Mouse (Mus musculus) thymus, postnatal 4 days (tissue): Measurements from ENCODE around the gene Ifnl3.
A peak's percentile ranks its signal among the peaks of the same experiment; 100 is the strongest.
"Not testable (repeated sequence)": the region's sequence is repeated elsewhere in the genome, so short reads cannot be mapped to it uniquely, and the experiment has no call there.

ENCODE experiments used
- DNase-seq: peaks from one replicate; pipeline ENCODE4 v3.0.0; 2021

The Ifnl3 gene

DNA sequence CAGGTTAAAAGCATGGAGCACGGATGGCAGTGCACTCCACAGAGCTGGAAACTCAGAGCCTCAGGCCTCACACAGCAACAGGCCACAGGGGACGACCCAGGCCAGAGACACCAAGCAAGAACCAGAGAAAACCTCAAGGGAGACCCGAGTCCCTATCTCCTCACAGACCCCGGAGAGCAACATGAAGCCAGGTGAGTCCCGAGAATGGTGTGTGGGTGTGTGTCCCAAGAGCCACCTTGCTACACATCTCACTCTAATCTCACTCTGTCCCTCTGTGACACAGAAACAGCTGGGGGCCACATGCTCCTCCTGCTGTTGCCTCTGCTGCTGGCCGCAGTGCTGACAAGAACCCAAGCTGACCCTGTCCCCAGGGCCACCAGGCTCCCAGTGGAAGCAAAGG is at the start of gene Ifnl3:
Ifnl3 (plus strand) TSS at position 301 of the 400 bp plus-strand sequence.
- DNase-seq = not testable (repeated sequence)

DNA sequence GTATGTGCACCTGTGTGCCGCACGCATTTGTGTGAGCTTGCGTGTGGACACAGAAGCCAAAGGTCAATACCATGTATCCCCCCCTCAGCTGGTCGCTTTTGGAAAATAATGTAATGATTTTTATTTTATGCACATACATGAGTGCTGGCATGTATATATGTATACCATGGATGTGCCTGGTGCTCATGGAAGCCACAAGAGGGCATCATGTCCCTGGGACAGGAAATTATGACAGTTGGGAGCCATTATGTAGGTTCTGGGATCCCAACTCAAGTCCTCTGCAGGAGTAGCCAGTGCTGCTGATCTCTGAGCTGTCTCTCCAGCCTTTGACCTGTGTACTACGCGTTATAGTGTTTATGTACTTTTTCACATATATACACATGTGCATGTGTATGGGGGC is 46.4 kb upstream of the Ifnl3 start:
- DNase-seq = no peak

DNA sequence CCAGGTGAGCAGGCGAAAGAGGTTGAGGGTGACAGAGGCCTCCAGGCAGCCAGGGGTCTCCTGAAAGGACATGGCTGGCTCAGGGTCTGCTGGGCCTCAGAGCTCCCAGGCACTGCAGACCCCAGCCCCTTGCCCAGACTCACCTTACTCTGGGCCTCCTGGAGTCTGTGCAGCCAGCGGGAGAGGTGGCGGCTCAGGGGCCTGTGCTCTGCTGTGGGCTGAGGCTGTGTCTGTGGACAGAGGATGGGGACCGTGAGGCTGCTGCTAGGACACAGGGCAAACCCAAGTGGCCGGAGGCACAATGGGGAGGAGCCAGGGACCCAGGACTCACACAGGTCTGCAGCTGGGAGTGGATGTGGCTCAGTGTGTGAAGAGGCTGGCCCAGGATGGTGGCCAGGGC is 45.3 kb upstream of the Ifnl3 start:
- no peak for DNase-seq

DNA sequence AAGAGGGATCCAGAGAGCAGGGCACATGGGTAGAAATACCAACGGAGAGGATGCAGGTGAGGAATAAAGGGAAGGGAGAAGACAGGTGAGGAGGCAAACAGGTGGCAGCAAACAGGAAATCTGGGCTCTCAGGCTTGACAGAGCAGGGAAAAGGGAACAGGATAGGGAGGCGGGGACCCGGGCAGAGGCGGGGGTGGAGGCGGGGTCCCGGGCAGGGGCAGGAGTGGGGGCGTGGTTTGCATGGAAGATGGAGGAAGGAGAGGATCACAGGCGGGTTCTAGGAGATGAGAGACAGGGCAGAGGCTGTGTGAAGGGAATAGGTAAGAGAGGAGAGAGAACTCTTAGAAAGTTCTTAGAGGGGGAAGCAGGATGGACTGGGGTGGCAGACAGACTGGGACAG is 43.8 kb upstream of the Ifnl3 start:
- DNase-seq = no peak

- no peak for DNase-seq
Observed at GRCm38 (mm10) chr7:28482854-28483253, 39.8 kb upstream of the Ifnl3 start.

- DNase-seq = no peak
Observed at GRCm38 (mm10) chr7:28484192-28484591, 38.4 kb upstream of the Ifnl3 start.

DNA sequence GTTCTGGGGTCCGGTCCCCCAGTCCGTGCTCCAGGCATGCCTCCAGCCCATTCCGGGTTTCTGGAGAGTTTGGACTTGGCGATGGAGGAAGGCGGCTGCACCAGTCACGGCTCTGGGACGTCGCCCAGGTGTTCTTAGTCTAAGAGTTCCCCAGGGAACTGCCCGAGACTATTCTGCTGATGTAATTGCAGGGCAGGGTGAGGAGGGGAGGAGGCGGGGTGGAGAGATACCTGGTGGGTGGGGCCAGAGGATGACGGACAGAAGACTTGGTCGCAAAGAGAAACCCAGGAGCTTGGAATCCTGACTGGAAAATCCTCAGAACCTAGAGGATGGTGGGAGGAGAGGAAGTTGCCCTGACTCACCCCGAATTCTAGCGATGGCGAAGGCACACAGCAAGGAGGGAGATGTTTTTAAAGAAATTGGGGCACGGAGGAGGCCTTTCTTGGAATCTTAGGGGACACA is 34.6 kb upstream of the Ifnl3 start:
- DNase-seq = no peak

GRCm38 (mm10) chr7:28490410-28490809 is 32.2 kb upstream of the Ifnl3 start:
- peak; percentile 73 for DNase-seq

DNA sequence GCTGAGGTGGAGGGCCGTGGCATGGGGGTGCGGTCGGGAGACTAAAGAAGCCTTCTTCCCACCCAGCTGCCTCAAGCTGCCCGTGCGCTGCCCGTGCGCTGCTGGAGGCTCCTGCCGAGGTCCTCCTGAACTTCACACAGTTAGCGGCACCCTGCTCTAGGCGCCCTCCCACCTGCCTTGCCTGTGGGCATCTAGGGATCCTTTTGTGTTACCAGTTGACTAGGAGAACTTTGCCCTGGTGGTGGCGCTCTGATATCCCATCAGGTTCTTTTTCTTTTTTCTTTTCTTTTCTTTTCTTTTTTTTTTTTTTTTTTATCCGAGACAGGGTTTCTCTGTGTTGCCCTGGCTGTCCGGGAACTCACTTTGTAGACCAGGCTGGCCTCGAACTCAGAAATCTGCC is 31.7 kb upstream of the Ifnl3 start:
- peak; percentile 45 for DNase-seq

GRCm38 (mm10) chr7:28492310-28492709 is 30.3 kb upstream of the Ifnl3 start:
- no peak for DNase-seq

DNA sequence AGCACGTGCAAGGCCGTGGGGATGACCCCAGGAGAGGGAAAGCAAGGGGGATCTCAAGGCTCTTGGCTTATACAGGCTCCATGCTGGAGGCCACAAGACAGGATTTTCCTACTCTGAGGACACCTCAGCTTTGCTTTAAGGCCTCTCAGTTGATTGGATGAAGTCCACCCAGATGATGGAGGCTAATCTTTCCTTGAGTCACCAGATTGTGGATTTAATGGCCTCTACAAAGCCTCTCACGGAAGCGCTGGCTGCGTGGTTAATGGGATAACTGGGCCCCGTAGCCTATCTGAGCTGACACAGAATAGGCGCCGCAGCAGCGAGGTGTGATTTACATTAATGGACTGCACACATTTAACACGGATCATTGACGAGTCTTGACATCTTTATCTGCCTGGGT is 27.2 kb upstream of the Ifnl3 start:
- no peak for DNase-seq

- peak; percentile 66 for DNase-seq
Observed at GRCm38 (mm10) chr7:28505585-28505984, 17.1 kb upstream of the Ifnl3 start.

- not testable (repeated sequence) for DNase-seq
Observed at GRCm38 (mm10) chr7:28509121-28509520, 13.5 kb upstream of the Ifnl3 start.

- DNase-seq = not testable (repeated sequence)
Observed at GRCm38 (mm10) chr7:28510405-28510974, 12.1 kb upstream of the Ifnl3 start, which contains the start of gene Ifnl2. Gene Ifnl2, minus strand, starts transcription at chr7:28510455.

GRCm38 (mm10) chr7:28511441-28511840 is 11.2 kb upstream of the Ifnl3 start:
- DNase-seq = no peak

DNA sequence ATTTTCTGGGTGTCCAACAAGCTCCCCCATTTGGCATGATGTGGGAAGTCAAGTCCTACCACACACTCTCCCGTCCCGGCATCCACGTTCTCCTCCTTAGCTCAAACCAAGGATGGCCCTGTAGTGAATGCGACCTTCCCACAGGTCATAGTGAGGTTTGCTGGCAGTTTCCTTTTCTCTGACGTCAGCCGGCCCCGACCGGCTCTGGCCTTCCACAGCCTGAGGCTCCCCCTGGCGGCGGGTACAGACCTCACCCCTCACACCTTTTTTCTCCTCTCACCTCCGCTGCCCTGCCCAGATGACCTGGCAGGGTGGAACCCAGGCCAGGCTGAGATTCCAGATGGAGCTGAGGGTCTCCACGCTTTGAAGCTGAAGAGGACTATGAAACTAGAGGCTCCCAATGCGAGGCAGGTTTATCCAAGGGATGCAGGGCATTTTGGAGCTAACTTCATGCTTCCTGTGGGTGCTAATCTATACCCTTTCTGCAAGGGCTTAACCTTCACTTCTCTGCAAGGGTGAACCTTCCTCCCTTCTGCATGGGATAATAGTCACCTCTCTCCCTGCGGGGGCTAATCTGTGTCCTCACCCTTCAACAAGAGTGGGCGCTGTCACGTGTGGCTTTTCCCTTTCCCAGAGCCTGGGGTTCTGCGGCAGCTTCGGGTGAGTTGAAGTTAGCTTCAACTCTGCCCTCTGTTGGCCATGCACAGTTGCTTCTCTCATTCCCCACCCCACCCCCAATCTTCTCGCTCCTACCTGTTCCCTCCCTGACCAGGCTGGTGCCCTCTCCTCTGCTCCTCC is 5.5 kb downstream of the Ifnl3 start:
- peak; percentile 97 for DNase-seq

DNA sequence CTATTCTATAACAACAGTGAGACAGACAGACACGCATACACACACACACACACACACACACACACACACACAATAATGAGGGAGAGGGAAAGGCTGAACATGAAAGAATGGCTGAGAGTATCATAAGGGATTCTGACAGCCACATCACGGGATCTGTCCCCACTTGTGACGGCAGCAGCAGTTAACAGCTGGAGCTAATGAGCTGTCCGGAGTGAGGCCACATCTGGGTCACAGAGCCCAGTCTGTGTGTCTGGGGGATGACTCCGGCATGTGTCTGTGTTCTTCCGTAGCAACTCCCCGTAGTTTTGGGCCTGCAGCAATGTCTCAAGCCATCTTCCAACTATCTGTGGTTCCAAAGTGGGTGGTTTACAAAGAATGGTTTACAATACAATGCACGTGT is 9.4 kb downstream of the Ifnl3 start:
- DNase-seq = no peak

DNA sequence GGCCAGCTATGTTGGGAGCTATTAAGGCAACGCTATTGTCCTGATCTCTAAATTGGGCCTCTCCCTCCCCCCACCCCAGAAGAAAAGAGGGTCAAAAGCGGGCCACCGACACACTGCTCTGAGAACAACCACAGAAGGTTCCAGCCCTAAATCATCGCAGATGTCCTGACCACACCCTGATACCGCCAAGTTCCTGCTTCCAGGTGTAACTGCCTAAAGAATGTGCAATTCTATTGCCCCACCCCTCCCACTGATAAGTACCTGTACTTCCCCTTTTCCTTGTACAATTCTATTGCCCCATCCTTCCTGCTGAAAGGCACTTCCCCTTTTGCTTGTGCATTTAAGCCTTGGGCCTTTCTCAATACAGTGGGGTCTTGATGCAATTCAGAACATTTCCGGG is 16.2 kb downstream of the Ifnl3 start:
- DNase-seq = not testable (repeated sequence)

DNA sequence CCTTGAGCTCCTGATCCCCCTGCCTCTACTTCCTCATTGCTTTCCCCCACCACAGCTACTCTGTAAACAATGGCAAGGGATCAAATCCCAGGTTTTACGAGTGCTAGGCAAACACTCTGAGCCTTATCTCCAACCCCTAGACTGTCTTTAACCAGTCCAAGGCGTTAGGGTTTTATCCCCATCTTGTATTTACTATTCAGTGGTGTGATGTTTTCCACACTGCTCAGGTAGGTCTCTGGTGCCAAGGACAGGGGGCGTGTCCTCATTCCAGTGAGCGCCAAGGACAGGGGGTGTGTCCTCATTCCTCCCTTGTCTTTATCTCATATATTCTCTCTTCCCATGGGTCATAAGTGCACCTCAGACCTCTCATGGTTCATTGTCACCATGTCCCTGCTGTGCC is 17.9 kb downstream of the Ifnl3 start, which contains the start of gene Sycn:
Sycn (plus strand) TSS at position 360 of the 400 bp plus-strand sequence.
- DNase-seq = no peak

DNA sequence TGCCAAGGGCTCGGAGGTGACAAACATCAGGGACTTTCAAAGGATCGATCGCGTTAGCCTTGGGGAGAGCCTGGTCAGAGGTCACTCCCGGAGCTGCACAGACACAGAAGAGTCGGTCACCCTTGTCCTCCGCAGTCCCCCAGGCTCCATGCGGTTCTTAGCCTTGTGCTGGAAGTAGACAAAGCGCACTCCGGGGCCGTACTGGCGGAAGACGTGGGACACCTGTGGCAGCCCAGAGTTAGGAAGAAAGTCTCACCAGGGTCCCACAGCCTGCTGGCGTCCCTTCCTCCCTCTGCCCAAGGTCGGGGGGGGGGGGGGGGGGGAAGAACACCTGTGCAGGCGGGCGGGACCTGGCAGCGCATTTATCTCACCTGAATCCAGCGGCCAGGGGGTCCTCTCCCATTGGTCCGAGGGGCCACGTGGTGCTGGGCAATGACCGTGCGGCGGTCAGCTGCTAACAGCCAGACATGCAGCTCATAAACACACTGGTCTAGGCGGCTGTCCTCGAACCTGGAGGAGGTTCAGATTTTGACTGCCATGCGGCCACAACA is 21.5 kb downstream of the Ifnl3 start:
- no peak for DNase-seq

GRCm38 (mm10) chr7:28545048-28545890 is 22.6 kb downstream of the Ifnl3 start:
- DNase-seq = no peak

GRCm38 (mm10) chr7:28545891-28546210 is 23.2 kb downstream of the Ifnl3 start:
- DNase-seq = no peak

DNA sequence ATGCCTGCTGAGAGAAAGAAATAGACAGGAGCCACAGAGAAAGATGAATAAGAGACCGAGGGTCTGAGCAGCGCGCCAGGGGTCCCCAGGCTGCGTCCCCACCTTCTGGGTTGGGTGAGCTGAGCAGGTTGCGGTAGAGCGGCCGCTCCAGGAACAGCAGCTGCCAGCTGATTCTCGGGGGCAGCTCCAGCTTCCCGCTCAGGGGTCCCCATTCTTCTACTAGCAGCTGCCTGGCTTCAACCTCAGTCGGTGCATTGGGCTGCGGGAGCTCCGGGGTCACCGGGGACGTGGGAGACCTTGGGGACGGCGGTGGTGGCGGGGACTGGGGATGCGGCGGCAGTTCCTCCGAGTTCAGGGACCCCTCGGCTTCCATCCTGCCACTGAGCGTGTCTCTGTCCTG is 24.0 kb downstream of the Ifnl3 start:
- DNase-seq = peak; percentile 64
